Mouse (Mus musculus): ENCODE results near the gene Vmn2r50.
"Not testable (repeated sequence)": the region's sequence is repeated elsewhere in the genome, so short reads cannot be mapped to it uniquely, and the experiment has no call there.

Gene Vmn2r50

DNA sequence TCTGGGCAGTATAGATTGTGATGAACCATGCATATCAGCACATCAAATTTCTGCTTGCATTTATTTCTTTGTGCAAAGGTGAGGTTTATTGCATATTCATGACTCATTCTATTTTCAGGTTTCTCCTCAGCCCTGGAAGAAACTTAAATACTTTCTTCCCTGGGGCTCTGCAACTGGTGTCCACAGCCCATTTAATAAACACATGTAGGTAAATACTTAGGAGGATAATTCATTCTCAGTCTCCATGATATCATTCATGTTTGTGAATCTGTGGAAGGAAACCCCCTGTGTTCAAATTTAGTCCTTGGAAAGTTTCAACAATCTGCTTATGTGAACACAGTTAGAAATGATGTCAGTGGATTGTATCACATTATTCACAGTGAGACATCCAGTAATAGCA, at the start of gene Vmn2r50:
Vmn2r50 (minus strand) TSS at position 101 of the 400 bp plus-strand sequence.
- DNase-seq (ENCODE audit: low spot score in 2 of 2), result not testable (repeated sequence)

DNA sequence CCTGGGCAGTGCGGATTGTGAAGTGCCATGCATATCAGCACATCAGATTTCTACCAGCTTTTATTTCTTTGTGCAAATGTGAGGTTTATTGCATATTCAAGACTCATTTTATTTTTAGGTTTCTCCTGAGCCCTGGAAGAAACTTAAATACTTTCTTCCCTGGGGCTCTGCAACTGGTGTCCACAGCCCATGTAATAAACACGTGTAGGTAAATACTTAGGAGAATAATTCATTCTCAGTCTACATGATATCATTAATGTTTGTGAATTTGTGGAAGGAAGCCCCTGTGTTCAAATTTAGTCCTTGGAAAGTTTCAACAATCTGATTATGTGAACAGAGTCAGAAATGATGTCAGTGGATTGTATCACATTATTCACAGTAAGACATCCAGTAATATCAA, 60.9 kb downstream of the Vmn2r50 start, which contains the start of gene Vmn2r49:
Vmn2r49 (minus strand) TSS at position 101 of the 400 bp plus-strand sequence.
- DNase-seq (ENCODE audit: low spot score in 2 of 2), result not testable (repeated sequence)

All from thymus, postnatal 10 days (tissue).